Mouse (Mus musculus) adrenal gland, postnatal 14 days (tissue): ENCODE data around the gene Sigmar1. TPM values are rescaled to one million over a fixed set of nuclear protein-coding genes. Genes with fewer than 3 reads are reported as not detected.
A peak's percentile ranks its signal among the peaks of the same experiment; 100 is the strongest.
"Not testable (repeated sequence)": the region's sequence is repeated elsewhere in the genome, so short reads cannot be mapped to it uniquely, and the experiment has no call there.

Experiments used
- DNase-seq: peaks from one replicate; pipeline ENCODE4 v3.0.0; 2021; ENCODE audit warnings: mixed read lengths
- long read RNA-seq, 2 experiments: library from polyadenylated mRNA; stranded (forward); transcript quantifications; one replicate each; pipeline ENCODE4 v2.0.0; 2021
- total RNA-seq: library from RNA; stranded (reverse); gene quantifications from 2 replicates; pipeline ENCODE4 v1.2.3, GENCODE M21; 2021

Sigmar1 gene
- 67.1 and 76.7 TPM in 2 replicates for total RNA-seq
- long read RNA-seq, experiment 1, transcript Sigmar1-201 (4 exons, 1,640 nt), result major isoform, 99 of 120 reads
- long read RNA-seq, experiment 1, partial matches to known transcripts, result 3 of 120 reads
- long read RNA-seq, experiment 1, other reads (novel, unspliced or antisense), result 14 of 120 reads
- long read RNA-seq, experiment 2, transcript Sigmar1-201 (4 exons, 1,640 nt), result major isoform, 68 of 88 reads
- long read RNA-seq, experiment 2, partial matches to known transcripts, result 5 of 88 reads
- long read RNA-seq, experiment 2, other reads (novel, unspliced or antisense), result 10 of 88 reads

GRCm38 (mm10) chr4:41755338-41756305 is at the start of gene Sigmar1:
Sigmar1 (minus strand) TSS chr4:41756157.
- peak; percentile 91 for DNase-seq

- not testable (repeated sequence) for DNase-seq
These were observed 27.2 kb upstream of the Sigmar1 start for GRCm38 (mm10) chr4:41783197-41783596.

- DNase-seq, result not testable (repeated sequence)
These were observed 26.8 kb upstream of the Sigmar1 start for GRCm38 (mm10) chr4:41782711-41783110.

- DNase-seq, result not testable (repeated sequence)
These were observed 26.0 kb upstream of the Sigmar1 start for GRCm38 (mm10) chr4:41781748-41782485.

GRCm38 (mm10) chr4:41781271-41781670 is 25.3 kb upstream of the Sigmar1 start:
- not testable (repeated sequence) for DNase-seq

- DNase-seq, result not testable (repeated sequence)
These were observed 19.9 kb upstream of the Sigmar1 start for GRCm38 (mm10) chr4:41775840-41776239.

DNA sequence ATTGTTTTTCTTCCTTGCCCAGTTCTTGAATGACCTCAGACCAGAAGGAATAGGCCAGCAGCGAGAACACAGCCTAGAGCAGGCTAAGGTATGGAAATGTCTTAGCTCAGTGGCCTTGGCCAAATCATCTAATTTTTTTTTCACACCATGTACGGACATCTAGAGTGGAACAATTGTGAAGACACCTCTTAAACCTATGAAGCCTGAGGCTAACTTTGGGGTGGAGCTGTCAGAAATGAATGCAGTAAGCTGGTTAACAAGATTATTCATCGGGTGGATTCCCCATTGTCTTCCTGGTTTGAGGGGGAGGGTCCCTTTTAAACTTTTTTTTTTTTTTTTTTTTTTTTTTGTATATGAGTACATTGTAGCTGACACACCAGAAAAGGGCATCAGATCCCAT is 18.5 kb upstream of the Sigmar1 start:
- DNase-seq, result not testable (repeated sequence)

- DNase-seq, result peak; percentile 92
These were observed 18.0 kb upstream of the Sigmar1 start, which contains the start of gene Ccl27a for GRCm38 (mm10) chr4:41774002-41774401. Ccl27a (minus strand) TSS chr4:41774247.

- peak; percentile 90 for DNase-seq
These were observed 17.5 kb upstream of the Sigmar1 start for GRCm38 (mm10) chr4:41773502-41773901.

GRCm38 (mm10) chr4:41772946-41773345 is 17.0 kb upstream of the Sigmar1 start:
- DNase-seq, result peak; percentile 39

GRCm38 (mm10) chr4:41767301-41767700 is 11.3 kb upstream of the Sigmar1 start:
- DNase-seq, result not testable (repeated sequence)

GRCm38 (mm10) chr4:41763176-41763575 is 7.2 kb upstream of the Sigmar1 start:
- DNase-seq, result not testable (repeated sequence)

DNA sequence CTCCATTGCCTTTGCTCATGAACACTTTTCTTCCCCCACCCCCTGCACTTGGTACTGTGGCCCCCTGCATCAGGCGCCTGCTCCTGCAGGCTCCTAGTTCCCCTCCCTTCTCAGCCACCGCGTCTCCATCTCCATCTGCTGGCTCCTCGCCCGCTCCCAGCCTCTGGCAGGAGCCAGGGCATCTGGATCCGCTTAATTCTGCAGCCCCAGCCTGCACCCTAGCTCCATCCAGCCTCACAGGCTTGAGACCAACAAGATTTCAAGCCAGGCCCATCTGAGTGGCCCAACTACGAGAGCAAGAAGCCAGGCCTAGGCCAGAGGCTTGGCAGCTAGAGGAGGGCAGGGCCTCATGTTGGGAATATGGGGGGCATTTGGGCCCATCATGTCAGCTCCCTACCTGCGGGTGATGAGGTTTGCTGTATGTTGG is 6.7 kb upstream of the Sigmar1 start:
- DNase-seq, result peak; percentile 72

GRCm38 (mm10) chr4:41762099-41762687 is 6.2 kb upstream of the Sigmar1 start:
- no peak for DNase-seq

DNA sequence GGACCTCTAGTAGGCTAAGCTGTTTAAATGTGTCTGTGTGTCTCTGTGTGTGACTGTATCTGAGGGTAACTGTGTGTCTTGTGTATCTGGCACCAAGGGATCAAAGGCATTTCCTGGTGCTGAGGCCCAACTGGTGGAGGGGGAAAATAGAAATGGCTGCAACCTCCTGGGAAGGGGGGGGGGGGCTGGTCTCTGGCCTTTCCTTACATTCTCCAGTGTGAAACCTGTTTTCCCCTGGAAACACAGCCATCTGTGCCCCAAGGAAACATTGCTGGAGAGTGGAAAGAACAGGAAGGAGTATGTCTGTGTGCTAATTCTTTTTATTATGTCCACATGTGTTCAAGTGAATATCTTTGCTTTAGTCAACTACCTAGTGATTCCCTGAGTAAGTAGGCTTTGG is 5.7 kb upstream of the Sigmar1 start:
- no peak for DNase-seq

GRCm38 (mm10) chr4:41760911-41761310 is 5.0 kb upstream of the Sigmar1 start:
- no peak for DNase-seq

GRCm38 (mm10) chr4:41760288-41760721 is 4.3 kb upstream of the Sigmar1 start:
- DNase-seq, result peak; percentile 95

- no peak for DNase-seq
These were observed 3.8 kb upstream of the Sigmar1 start for GRCm38 (mm10) chr4:41759656-41760287.

DNA sequence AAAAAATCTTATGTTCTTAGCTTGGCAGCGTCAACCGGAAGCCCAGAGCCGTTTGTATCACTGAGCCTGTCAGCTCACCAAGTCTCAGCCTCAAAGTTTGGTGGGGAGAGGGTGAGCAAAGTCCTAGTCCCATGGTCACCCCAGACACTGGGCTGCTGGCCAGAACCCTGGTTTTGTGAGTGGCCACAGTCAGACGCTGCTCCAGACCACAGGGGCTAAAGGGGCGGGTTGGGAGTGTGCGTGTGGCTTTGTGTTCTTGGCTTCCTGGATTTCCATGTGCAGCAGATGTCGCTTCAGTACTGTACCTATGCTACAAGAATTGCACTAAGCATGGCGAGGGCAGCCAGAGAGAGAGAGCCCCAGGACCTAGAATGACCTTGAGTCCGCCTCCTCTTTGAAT is 3.2 kb upstream of the Sigmar1 start:
- peak; percentile 76 for DNase-seq

DNA sequence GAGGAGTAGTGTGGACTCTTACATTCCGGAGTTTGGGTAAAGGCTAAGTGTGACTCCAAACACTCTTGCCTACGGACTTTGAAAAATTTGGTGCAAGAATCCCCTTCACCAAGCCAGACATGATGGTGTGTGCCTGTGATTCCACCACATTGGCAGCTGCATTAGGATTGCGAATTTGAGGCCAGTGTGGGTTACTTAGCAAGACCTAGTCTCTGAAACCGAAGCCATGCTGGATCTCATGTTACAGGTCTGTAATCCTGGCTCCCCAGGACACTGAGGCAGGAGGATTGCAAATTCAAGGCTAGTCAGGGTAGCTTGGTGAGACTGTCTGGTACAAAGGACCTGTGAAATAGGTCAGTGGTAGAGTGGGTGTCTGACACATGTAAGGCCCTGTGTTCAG is 2.7 kb upstream of the Sigmar1 start:
- no peak for DNase-seq

DNA sequence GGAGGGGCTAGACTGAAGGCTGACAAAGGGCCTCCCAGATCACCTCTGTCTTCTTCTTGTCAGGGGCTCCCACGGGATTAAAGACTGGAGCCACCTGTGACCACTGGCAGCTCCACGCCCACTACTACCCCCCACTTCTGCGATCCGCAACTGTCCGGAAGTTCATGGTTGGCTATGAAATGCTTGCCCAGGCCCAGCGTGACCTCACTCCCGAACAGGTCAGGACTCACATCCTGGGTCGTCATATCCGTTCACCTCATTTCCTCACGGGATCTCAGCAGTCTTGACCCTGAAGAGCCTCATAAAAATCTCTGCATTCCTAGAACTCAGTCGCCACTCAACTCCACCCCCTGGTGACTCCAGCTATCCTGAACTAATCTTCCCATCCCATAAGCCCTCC is 2.1 kb upstream of the Sigmar1 start:
- DNase-seq, result no peak
